Mouse (Mus musculus) bone marrow macrophage, adult 2 months (primary cell): Measurements from ENCODE around the gene Olfr896-ps1. TPM values are rescaled to one million over a fixed set of nuclear protein-coding genes. Genes with fewer than 3 reads are reported as not detected.

Experiments
- H3K27ac ChIP-seq: 2 replicates; pipeline ENCODE4 v1.5.1; 2012; ENCODE audit warnings: low read depth, low read length; ENCODE audit not compliant: insufficient read depth
- H3K4me1 ChIP-seq: 2 replicates; pipeline ENCODE4 v1.6.1; 2012; ENCODE audit warnings: low read length; ENCODE audit not compliant: control insufficient read depth, insufficient read depth
- H3K4me3 ChIP-seq: 2 replicates; pipeline ENCODE4 v1.5.1; 2012; ENCODE audit warnings: mild to moderate bottlenecking, low read length, moderate library complexity; ENCODE audit not compliant: insufficient read depth
- CTCF ChIP-seq: IDR thresholded peaks from 2 replicates; pipeline ENCODE4 v1.5.1; 2012; ENCODE audit warnings: low read depth, mild to moderate bottlenecking, low read length, moderate library complexity
- POLR2A ChIP-seq: IDR thresholded peaks from 2 replicates; pipeline ENCODE4 v1.6.1; 2012; ENCODE audit warnings: mild to moderate bottlenecking, low read depth, low read length, borderline replicate concordance
- polyA plus RNA-seq: library from polyadenylated mRNA; stranded (reverse); fragments of >200 nt; gene quantifications from 2 replicates; pipeline ENCODE4 v1.2.4, GENCODE M21; 2012; ENCODE audit not compliant: missing spikeins, insufficient read depth, insufficient read length

Olfr896-ps1 gene
- not detected in 2 replicates for polyA plus RNA-seq

DNA sequence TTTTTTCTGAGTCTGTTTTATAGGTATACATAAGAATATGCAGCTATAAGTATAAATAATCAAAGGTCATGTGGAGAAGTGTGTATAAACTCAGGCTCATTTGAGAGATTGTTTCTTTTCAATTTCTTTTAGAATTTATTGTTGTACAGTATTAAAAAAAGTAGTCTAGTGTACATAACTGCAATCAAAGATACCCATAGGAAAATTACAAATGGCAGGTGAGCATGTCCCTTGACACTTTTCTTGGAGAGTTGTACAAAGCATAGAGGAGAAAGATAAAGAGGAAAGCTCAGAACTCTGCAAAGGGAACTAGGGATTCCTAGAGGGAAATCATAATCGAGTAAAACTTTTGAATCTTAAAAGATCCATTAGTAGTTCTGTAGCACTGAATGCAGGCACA is at the start of gene Olfr896-ps1:
Gene Olfr896-ps1, plus strand, starts transcription at position 301 of the 400 bp plus-strand sequence.
- H3K4me3 ChIP-seq: no peak within 1 kb of the TSS
- TF ChIP-seq POLR2A (no peak), CTCF (no peak)
- H3K4me1 ChIP-seq: no peaks in the 10 kb centered on the region
- no peak within 1 kb of the TSS for H3K27ac ChIP-seq

GRCm38 (mm10) chr9:38252474-38252873 is 38.4 kb upstream of the Olfr896-ps1 start, which contains the start of gene Olfr143:
Gene Olfr143 (plus strand): TSS chr9:38252774.
- TF ChIP-seq CTCF: no peak
- TF ChIP-seq POLR2A: no peak
- H3K27ac ChIP-seq: no peak within 1 kb of the TSS
- H3K4me1 ChIP-seq: no peaks in the 10 kb centered on the region
- no peak within 1 kb of the TSS for H3K4me3 ChIP-seq

DNA sequence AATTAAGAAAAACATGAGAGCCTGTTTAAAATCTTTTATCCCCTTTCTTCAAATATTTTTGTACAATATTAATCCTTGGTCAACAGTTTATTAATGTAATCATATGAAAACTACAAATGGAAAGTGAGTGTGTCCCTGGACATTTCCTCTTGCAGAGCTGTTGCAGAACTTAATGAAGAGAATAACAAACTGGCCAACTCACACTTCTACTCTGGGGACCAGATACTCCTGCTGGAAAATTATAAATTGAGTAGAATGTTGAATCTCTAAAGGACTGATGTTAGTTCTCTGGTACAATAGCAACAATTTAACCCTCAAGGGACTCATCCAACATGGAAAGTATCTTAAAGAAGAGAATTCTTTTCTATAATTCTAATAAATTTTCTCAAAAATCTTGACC is 23.4 kb upstream of the Olfr896-ps1 start, which contains the start of gene Olfr895:
Gene Olfr895, plus strand, starts transcription at position 301 of the 400 bp plus-strand sequence.
- TF ChIP-seq CTCF: no peak
- no peak for TF ChIP-seq POLR2A
- no peak within 1 kb of the TSS for H3K4me3 ChIP-seq
- H3K27ac ChIP-seq: no peak within 1 kb of the TSS
- H3K4me1 ChIP-seq: no peaks in the 10 kb centered on the region

- TF ChIP-seq POLR2A (no peak), CTCF (no peak)
- no peak within 1 kb of the TSS for H3K4me3 ChIP-seq
- H3K27ac ChIP-seq: no peak within 1 kb of the TSS
- H3K4me1 ChIP-seq: no peaks in the 10 kb centered on the region
Measured at GRCm38 (mm10) chr9:38328760-38329159, 37.9 kb downstream of the Olfr896-ps1 start, which contains the start of gene Olfr25. Gene Olfr25 (plus strand): TSS chr9:38329060.

Other genes starting within 250 kb of the Olfr896-ps1 start
- not detected in 2 replicates for gene Olfr884, start 244.6 kb upstream of the Olfr896-ps1 start, polyA plus RNA-seq
- not detected in 2 replicates for gene Olfr885, start 229.8 kb upstream of the Olfr896-ps1 start, polyA plus RNA-seq
- gene Olfr887, start 207.0 kb upstream of the Olfr896-ps1 start, polyA plus RNA-seq: not detected in 2 replicates
- gene Olfr888, start 183.0 kb upstream of the Olfr896-ps1 start, polyA plus RNA-seq: not detected in 2 replicates
- gene Olfr889, start 175.9 kb upstream of the Olfr896-ps1 start, polyA plus RNA-seq: not detected in 2 replicates
- not detected in 2 replicates for gene Olfr890, start 148.6 kb upstream of the Olfr896-ps1 start, polyA plus RNA-seq
- not detected in 2 replicates for gene Olfr891, start 110.3 kb upstream of the Olfr896-ps1 start, polyA plus RNA-seq
- gene Olfr893, start 82.7 kb upstream of the Olfr896-ps1 start, polyA plus RNA-seq: not detected in 2 replicates
- gene Olfr894, start 73.1 kb upstream of the Olfr896-ps1 start, polyA plus RNA-seq: not detected in 2 replicates
- gene Olfr143, start 38.3 kb upstream of the Olfr896-ps1 start, polyA plus RNA-seq: not detected in 2 replicates
- gene Olfr895, start 23.3 kb upstream of the Olfr896-ps1 start, polyA plus RNA-seq: not detected in 2 replicates
- gene Olfr25, start 38.0 kb downstream of the Olfr896-ps1 start, polyA plus RNA-seq: not detected in 2 replicates
- not detected in 2 replicates for gene Olfr898, start 57.3 kb downstream of the Olfr896-ps1 start, polyA plus RNA-seq
- not detected in 2 replicates for gene Olfr250, start 75.8 kb downstream of the Olfr896-ps1 start, polyA plus RNA-seq
- not detected in 2 replicates for gene Olfr251, start 86.0 kb downstream of the Olfr896-ps1 start, polyA plus RNA-seq
- not detected in 2 replicates for gene Olfr147, start 110.6 kb downstream of the Olfr896-ps1 start, polyA plus RNA-seq
- not detected in 2 replicates for gene Olfr901, start 138.3 kb downstream of the Olfr896-ps1 start, polyA plus RNA-seq
- not detected in 2 replicates for gene Olfr902, start 156.5 kb downstream of the Olfr896-ps1 start, polyA plus RNA-seq
- not detected in 2 replicates for gene Olfr904, start 172.0 kb downstream of the Olfr896-ps1 start, polyA plus RNA-seq
- 0.16 and 0.41 TPM in 2 replicates for gene Olfr905, start 180.0 kb downstream of the Olfr896-ps1 start, polyA plus RNA-seq
- not detected in 2 replicates for gene Olfr906, start 196.0 kb downstream of the Olfr896-ps1 start, polyA plus RNA-seq
- gene Olfr907, start 204.7 kb downstream of the Olfr896-ps1 start, polyA plus RNA-seq: not detected in 2 replicates
- not detected in 2 replicates for gene Olfr911-ps1, start 230.5 kb downstream of the Olfr896-ps1 start, polyA plus RNA-seq
- gene Olfr910, start 246.7 kb downstream of the Olfr896-ps1 start, polyA plus RNA-seq: not detected in 2 replicates